Mouse (Mus musculus) v-Abl transformed pro-B cells (cell line): ENCODE data around the gene Scn10a.

ENCODE experiments used
- in situ Hi-C, 2 experiments: fragments of 400-800 bp; cut with MboI; formaldehyde crosslinking; loops; one replicate each; pipeline ENCODE4 v1.15.1; 2025; ENCODE audit not compliant: unreplicated experiment in 2 of 2

The Scn10a gene

DNA sequence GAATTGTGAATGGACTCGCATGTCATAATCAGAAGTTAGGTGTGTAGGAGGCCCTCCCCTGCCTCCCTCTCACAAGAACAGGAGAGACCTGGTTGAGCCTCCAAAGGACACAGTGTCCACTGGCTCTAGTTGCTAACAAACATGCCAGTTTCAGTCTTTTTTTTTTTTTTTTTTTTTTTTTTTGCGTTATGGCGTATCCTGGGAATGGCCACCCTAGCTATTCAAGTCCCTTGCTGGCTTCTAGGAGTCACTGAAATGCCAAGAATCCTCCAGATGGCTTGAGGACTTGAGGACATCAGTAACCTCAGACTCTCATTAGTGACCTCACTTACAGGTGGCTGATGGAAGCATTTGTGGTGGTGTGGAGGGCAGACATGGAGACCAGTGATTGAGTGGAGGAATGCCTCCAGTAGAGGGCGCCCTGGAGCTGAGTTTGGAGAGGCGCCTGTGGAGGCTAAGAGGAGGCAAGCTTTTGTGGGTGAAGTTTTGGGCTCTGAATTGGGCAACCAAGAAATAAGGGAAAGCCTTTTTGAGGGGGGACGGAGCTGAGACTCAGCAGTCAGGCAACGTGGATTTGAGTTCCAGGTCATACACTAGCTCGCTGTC is 72.1 kb downstream of the Scn10a start:
- in situ Hi-C loops: loop anchor here (5.0 to 25.0 kb wide), 4 partner anchors 105 to 440 kb away; partner anchors contain the start of genes Ccr8 (in 1 of the 2) and Cx3cr1 (in 1 of the 2)

GRCm38 (mm10) chr9:119641985-119642384 is 77.1 kb downstream of the Scn10a start:
- in situ Hi-C loops: loop anchor here (5.0 to 25.0 kb wide), 4 partner anchors 110 to 445 kb away; partner anchors contain the start of genes Ccr8 (in 1 of the 2) and Cx3cr1 (in 1 of the 2)

GRCm38 (mm10) chr9:119634216-119634843 is 84.8 kb downstream of the Scn10a start:
- in situ Hi-C loops: loop anchor here (25.0 kb wide), 2 partner anchors 428 to 453 kb away; partner anchors contain the start of genes Ccr8 (in 1 of the 2) and Cx3cr1 (in 1 of the 2)

GRCm38 (mm10) chr9:119633475-119633874 is 85.6 kb downstream of the Scn10a start:
- in situ Hi-C loops: loop anchor here (25.0 kb wide), 2 partner anchors 429 to 454 kb away; partner anchors contain the start of genes Ccr8 (in 1 of the 2) and Cx3cr1 (in 1 of the 2)

GRCm38 (mm10) chr9:119632801-119633200 is 86.3 kb downstream of the Scn10a start:
- in situ Hi-C loops: loop anchor here (25.0 kb wide), 2 partner anchors 430 to 454 kb away; partner anchors contain the start of genes Ccr8 (in 1 of the 2) and Cx3cr1 (in 1 of the 2)

- in situ Hi-C loops: loop anchor here (25.0 kb wide), 2 partner anchors 430 to 455 kb away; partner anchors contain the start of genes Ccr8 (in 1 of the 2) and Cx3cr1 (in 1 of the 2)
These were observed 87.1 kb downstream of the Scn10a start for GRCm38 (mm10) chr9:119631899-119632533.

- in situ Hi-C loops: loop anchor here (25.0 kb wide), 2 partner anchors 431 to 456 kb away; partner anchors contain the start of genes Ccr8 (in 1 of the 2) and Cx3cr1 (in 1 of the 2)
These were observed 87.7 kb downstream of the Scn10a start for GRCm38 (mm10) chr9:119631393-119631898.

- in situ Hi-C loops: loop anchor here (25.0 kb wide), 2 partner anchors 434 to 459 kb away; partner anchors contain the start of genes Ccr8 (in 1 of the 2) and Cx3cr1 (in 1 of the 2)
These were observed 90.3 kb downstream of the Scn10a start for GRCm38 (mm10) chr9:119628690-119629268.

- in situ Hi-C loops: loop anchor here (25.0 kb wide), 2 partner anchors 435 to 460 kb away; partner anchors contain the start of genes Ccr8 (in 1 of the 2) and Cx3cr1 (in 1 of the 2)
These were observed 91.9 kb downstream of the Scn10a start for GRCm38 (mm10) chr9:119627227-119627626.

- in situ Hi-C loops: no loop called here
These were observed 95.0 kb downstream of the Scn10a start for GRCm38 (mm10) chr9:119624151-119624550.

DNA sequence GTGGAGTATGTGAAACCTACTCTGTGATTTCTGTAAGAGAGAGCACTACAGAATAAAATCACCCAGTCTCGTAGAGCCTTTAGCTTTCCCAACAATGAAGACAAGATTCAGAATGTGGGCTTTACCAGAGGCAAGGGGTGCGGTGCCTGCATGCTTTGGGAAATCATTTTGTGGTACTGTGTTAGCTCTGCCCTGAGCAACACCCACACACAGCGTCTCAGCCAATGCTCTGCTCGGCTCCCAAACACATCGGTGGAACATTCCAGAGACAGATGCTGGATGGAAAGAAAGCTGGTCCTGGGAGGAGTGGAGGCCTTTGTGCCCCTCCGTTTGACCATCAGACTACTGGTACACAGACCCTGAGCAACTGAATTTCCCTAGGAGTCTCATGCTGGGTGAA is 104.3 kb downstream of the Scn10a start:
- in situ Hi-C loops: no loop called here

DNA sequence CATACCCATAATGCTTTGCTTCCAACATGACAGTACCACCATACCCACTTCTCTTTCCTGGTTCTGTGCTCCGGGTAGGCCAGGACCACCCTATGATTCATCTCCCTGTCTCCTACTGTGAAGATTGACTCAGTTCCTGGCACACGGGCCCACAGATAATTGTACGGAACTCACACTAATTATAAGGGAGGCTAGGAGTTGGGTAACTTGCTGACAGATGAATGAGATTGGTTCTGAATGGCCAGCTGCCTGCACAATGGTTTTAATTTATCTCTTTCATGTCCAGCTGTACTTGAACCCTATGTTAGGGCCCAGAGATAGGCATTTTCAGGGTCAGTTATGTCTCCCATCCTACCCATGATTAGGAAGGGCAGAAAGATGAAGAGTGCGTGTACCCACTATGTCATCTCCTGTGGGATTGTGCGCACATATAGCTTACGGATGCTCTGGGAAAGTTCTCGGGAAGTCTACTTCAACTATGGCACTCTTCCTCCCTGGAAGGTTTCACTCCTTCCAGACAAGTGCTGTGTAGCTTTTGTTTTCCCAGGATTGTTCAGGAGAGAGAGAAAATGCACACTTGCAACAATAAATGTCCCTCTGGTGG is 108.5 kb downstream of the Scn10a start:
- in situ Hi-C loops: no loop called here

- in situ Hi-C loops: no loop called here
These were observed 112.2 kb downstream of the Scn10a start for GRCm38 (mm10) chr9:119606906-119607305.

DNA sequence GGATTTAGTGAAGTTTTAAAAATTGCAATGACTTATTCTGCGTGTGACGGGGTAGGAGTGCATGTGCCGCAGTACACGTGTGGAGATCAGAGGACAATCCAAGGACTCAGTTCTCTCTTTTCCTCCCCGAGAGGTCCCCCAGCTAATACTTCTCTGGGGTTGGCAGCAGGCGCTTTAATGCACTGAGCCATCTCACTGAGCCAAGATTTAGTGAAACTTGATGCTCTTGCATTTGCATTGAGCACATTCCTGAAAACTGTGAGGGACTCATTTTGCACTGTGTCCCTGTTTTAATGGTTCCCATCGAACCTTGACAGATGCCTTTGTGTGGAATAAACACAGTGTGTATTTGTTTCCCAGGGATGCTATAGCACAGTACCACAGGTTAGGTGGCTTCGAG is 114.5 kb downstream of the Scn10a start:
- in situ Hi-C loops: no loop called here

DNA sequence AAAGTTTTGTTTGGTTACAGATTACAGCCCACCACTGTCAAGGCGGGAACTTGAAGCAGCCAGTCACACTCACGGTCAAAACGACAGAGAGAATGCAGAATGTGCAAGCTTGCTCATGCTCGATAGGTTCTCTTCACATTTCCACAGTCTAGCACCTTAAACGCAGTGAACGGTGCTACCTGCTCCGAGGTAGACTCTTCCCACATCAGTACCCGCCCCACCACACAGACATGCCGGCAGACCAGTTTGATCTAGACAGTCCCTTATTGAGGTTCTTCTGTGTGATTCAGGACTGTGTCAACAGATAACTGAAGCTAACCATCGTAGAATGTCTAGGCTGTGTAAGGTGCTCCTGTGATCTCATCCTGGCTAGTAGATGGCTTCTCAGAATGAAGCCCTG is 120.6 kb downstream of the Scn10a start:
- in situ Hi-C loops: loop anchor here in 1 of 2 experiments (10.0 to 25.0 kb wide), 2 partner anchors 436 to 684 kb away; partner anchors contain the start of genes Acaa1b and Gm47289

DNA sequence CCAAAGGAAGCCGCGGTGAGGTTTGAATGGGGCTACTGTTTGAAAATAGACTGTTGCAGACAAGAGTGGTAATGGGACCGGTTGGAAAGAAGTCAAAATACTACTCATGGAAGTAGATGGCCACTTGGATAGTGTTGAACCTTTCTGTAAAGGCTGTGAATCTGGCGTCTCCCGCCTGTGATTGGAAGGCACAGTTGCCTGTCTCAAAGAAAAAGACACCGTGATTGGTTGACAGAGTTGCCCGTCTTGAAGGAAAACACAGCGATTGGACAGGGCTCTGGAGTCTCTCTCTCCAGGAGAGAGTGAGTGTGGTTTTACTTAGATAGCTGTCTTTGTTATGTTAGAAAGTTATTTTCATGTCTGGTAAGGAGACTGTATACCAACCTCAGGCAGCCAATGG is 121.8 kb downstream of the Scn10a start:
- in situ Hi-C loops: loop anchor here in 1 of 2 experiments (10.0 to 25.0 kb wide), 2 partner anchors 435 to 683 kb away; partner anchors contain the start of genes Acaa1b and Gm47289

DNA sequence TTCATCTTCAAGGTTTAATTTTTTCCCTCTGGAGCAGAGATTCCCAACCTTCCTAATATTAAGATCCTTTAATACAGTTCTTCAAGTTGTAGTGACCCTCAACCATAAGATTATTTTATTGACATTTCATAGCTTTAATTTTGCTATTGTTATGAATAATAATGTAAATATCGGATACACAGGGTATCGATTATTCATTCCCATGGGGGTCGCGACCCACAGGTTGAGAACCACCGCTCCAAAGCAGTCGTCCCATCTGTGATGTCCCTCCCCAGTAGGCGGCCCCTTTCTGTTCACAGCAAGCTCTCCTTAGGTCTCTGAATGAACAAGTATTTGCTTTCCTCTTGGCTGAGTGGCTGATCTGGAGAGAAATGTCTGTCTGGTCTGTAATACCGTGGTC is 129.5 kb downstream of the Scn10a start:
- in situ Hi-C loops: loop anchor here in 1 of 2 experiments (10.0 to 25.0 kb wide), 2 partner anchors 125 to 427 kb away; partner anchors contain the start of genes Acaa1b and Gm47289

GRCm38 (mm10) chr9:119588763-119589449 is 130.2 kb downstream of the Scn10a start:
- in situ Hi-C loops: loop anchor here in 1 of 2 experiments (10.0 to 25.0 kb wide), 2 partner anchors 124 to 427 kb away; partner anchors contain the start of genes Acaa1b and Gm47289
